11 mouse cellular contexts compared by ENCODE assay signal in genomic region chr6:4548894-4549293, GRCm38 (mm10). TPM values are rescaled to one million over a fixed set of nuclear protein-coding genes. Genes with fewer than 3 reads are reported as not detected.
A peak's percentile ranks its signal among the peaks of the same experiment; 100 is the strongest.
DNase-seq lines count a peak whose midpoint lies in the region; ATAC-seq and TF ChIP-seq lines count a peak whose summit lies in the region.
"Had no signal": no experiment of that assay in that cellular context is flagged by ENCODE, and none has a peak within 500 bp of the region (broad histone marks: within the 10 kb centered on the region; RNA-seq: fewer than 3 reads in every experiment).

No protein-coding gene starts in this region.

- WGBS in kidney, adult 2 months, result 57% methylated on average over 4 of the region's 4 CpGs

- DNase-seq in cerebellum, adult 18-20 months, result peak; percentile 8 to 15
- DNase-seq in cerebellum, adult 9-11 months, result no peak
- DNase-seq in kidney, adult 2 months, result peak; percentile 33
- no peak for DNase-seq in kidney, adult 11 months
- DNase-seq in 416B (ENCODE audit: low read depth), result peak; percentile 36
- DNase-seq in brain, embryonic 14.5 days (ENCODE audit: low read depth), result peak; percentile 50
- no peak for DNase-seq in urinary bladder, postnatal 4 days (ENCODE audit: low spot score in 2 of 2)
- DNase-seq: B cell, adult 2 months; gastrocnemius, postnatal 10 days had no signal

- TF ChIP-seq CTCF in kidney, adult 2 months (conservative IDR thresholded peaks at IDR 0.05; ENCODE audit: insufficient read depth, insufficient read length, low read depth, low read length), result peak; percentile 41; the same call in 1 of the 2 replicates
- peak; percentile 24; the same call in 1 of the 2 replicates for TF ChIP-seq CTCF in brain, embryonic 14.5 days (IDR thresholded peaks at IDR 0.05; ENCODE audit: borderline replicate concordance, extremely low read depth, insufficient read depth, insufficient read length)

- H3K36me3 ChIP-seq in kidney, adult 2 months (ENCODE audit: control insufficient read depth, insufficient read depth, low read length), result no peaks in the 10 kb centered on the region
- H3K36me3 ChIP-seq: embryonic facial prominence, embryonic 15.5 days had no signal

- H3K27ac ChIP-seq in kidney, adult 2 months (ENCODE audit: insufficient read depth, low read depth, low read length), result no peak overlapping the region
- H3K27ac ChIP-seq: embryonic facial prominence, embryonic 15.5 days had no signal

- ATAC-seq in activated CD4-positive, CD25-positive, alpha-beta regulatory T cell, adult 4 months, result no peak

- TF ChIP-seq POLR2A in kidney, adult 2 months (IDR thresholded peaks at IDR 0.05; ENCODE audit: low read depth, low read length), result no peak
- TF ChIP-seq POLR2A in brain, embryonic 14.5 days (IDR thresholded peaks at IDR 0.05; ENCODE audit: borderline replicate concordance, extremely low read depth, insufficient read depth, insufficient read length, poor library complexity, severe bottlenecking), result no peak

- H3K27me3 ChIP-seq in kidney, adult 2 months (replicated peaks; ENCODE audit: control insufficient read depth, insufficient read depth, low read length), result no peaks in the 10 kb centered on the region
- H3K27me3 ChIP-seq: embryonic facial prominence, embryonic 15.5 days had no signal

- H3K4me1 ChIP-seq in kidney, adult 2 months (ENCODE audit: control insufficient read depth, insufficient read depth, low read length), result no peaks in the 10 kb centered on the region
- H3K4me1 ChIP-seq: embryonic facial prominence, embryonic 15.5 days had no signal

- H3K4me3 ChIP-seq in kidney, adult 2 months (ENCODE audit: insufficient read depth, low read depth, low read length), result no peak overlapping the region
- H3K4me3 ChIP-seq: embryonic facial prominence, embryonic 15.5 days had no signal

RNA-seq across cellular contexts. Expression of gene Col1a2, which starts 44.3 kb away (rescaled TPM):
- 67.1 and 67.9 TPM in 2 replicates for polyA plus RNA-seq in kidney, adult 2 months (2012; rRNA removed)
- polyA plus RNA-seq in brain, embryonic 14.5 days (2012; rRNA removed), result 66.5 and 187 TPM in 2 replicates
- not detected for polyA plus RNA-seq in activated CD4-positive, CD25-positive, alpha-beta regulatory T cell, adult 4 months (2017; shearing (Covaris generic))

RNA-seq across cellular contexts. Expression of gene Casd1, which starts 51.7 kb away (rescaled TPM):
- 12.7 and 15.1 TPM in 2 replicates for polyA plus RNA-seq in kidney, adult 2 months (2012; rRNA removed)
- polyA plus RNA-seq in brain, embryonic 14.5 days (2012; rRNA removed), result 46.6 and 51.4 TPM in 2 replicates
- 1 to 10 TPM; 6.4 to 10.0 TPM for polyA plus RNA-seq in activated CD4-positive, CD25-positive, alpha-beta regulatory T cell, adult 4 months (2017; shearing (Covaris generic))

Comparison
In these comparisons a context has a peak if more than half of its experiments do, and no peak if none do; other contexts are left out.
1. DNase-seq: peak in cerebellum, adult 18-20 months (2 of 2), kidney, adult 2 months (single experiment), 416B (single experiment) and brain, embryonic 14.5 days (single experiment); none in cerebellum, adult 9-11 months (single experiment), kidney, adult 11 months (single experiment) and urinary bladder, postnatal 4 days (0 of 2).
2. RNA of gene Col1a2, which starts 44.3 kb away (polyA plus RNA-seq): 66.5 to 187 TPM in brain, embryonic 14.5 days and 67.1 to 67.9 TPM in kidney, adult 2 months; not detected in activated CD4-positive, CD25-positive, alpha-beta regulatory T cell, adult 4 months; every median in the first group is over 10 times any median in the second.